Mouse (Mus musculus): Measurements from ENCODE around the gene Zmiz2. TPM values are rescaled to one million over a fixed set of nuclear protein-coding genes. Genes with fewer than 3 reads are reported as not detected.
"Not testable (repeated sequence)": the region's sequence is repeated elsewhere in the genome, so short reads cannot be mapped to it uniquely, and the experiment has no call there.

The Zmiz2 gene
- 9.2 and 10.9 TPM in 2 replicates for polyA plus RNA-seq (2015; fragmentation: Nextera tagmentation; extraction: Ambion mirVana)

GRCm38 (mm10) chr11:6388726-6389413, at the start of gene Zmiz2:
TSS of gene Zmiz2 (plus strand) at chr11:6389074.
- Histone ChIP-seq H3K36me3 (no peaks in the 10 kb centered on the region), H3K27ac (peak within 1 kb of the TSS; percentile 99), H3K4me3 (replicated peaks) (peak within 1 kb of the TSS; percentile 77), H3K4me1 (replicated peaks) (peaks cover 14% of the 10 kb centered on the region), H3K9me3 (no peaks in the 10 kb centered on the region), H3K27me3 (replicated peaks) (no peaks in the 10 kb centered on the region), H3K9ac (peak within 1 kb of the TSS; percentile 82), H3K4me2 (replicated peaks) (peak within 1 kb of the TSS; percentile 77)
- WGBS, result 6% methylated on average over 56 of the region's 60 CpGs
- peak; percentile 99 for ATAC-seq

DNA sequence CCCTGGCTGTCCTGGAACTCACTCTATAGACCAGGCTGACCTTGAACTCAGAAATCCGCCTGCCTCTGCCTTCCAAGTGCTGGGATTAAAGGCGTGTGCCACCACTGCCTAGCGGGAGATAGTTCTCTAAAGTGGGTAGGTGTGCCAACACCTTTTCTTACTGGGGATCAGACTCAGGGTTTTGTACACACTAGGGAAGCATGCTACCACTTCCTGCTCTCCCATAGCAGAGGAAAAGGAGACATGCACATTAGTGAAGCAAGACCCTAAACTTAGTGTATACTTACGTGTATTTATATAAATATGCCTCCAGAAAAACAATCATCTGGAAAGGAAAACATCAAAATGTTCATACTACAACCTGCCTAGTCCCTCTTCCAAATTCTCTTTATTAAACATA, 42.9 kb upstream of the Zmiz2 start:
- no peak for ATAC-seq
- H3K4me2 ChIP-seq (replicated peaks), result no peak overlapping the region
- WGBS, result 93% methylated on average over 4 of the region's 4 CpGs
- H3K27me3 ChIP-seq (replicated peaks), result no peaks in the 10 kb centered on the region
- no peak overlapping the region for H3K9ac ChIP-seq
- H3K27ac ChIP-seq, result no peak overlapping the region
- no peaks in the 10 kb centered on the region for H3K4me1 ChIP-seq (replicated peaks)
- H3K4me3 ChIP-seq (replicated peaks), result no peak overlapping the region
- H3K36me3 ChIP-seq, result peaks cover 66% of the 10 kb centered on the region
- H3K9me3 ChIP-seq, result no peaks in the 10 kb centered on the region

GRCm38 (mm10) chr11:6346966-6347365, 41.9 kb upstream of the Zmiz2 start:
- no peak for ATAC-seq
- H3K4me1 ChIP-seq (replicated peaks), result no peaks in the 10 kb centered on the region
- H3K27ac ChIP-seq, result no peak overlapping the region
- no peaks in the 10 kb centered on the region for H3K9me3 ChIP-seq
- 82% methylated on average over 7 of the region's 7 CpGs for WGBS
- H3K4me2 ChIP-seq (replicated peaks), result no peak overlapping the region
- H3K9ac ChIP-seq, result no peak overlapping the region
- peaks cover 66% of the 10 kb centered on the region for H3K36me3 ChIP-seq
- no peak overlapping the region for H3K4me3 ChIP-seq (replicated peaks)
- H3K27me3 ChIP-seq (replicated peaks), result no peaks in the 10 kb centered on the region

DNA sequence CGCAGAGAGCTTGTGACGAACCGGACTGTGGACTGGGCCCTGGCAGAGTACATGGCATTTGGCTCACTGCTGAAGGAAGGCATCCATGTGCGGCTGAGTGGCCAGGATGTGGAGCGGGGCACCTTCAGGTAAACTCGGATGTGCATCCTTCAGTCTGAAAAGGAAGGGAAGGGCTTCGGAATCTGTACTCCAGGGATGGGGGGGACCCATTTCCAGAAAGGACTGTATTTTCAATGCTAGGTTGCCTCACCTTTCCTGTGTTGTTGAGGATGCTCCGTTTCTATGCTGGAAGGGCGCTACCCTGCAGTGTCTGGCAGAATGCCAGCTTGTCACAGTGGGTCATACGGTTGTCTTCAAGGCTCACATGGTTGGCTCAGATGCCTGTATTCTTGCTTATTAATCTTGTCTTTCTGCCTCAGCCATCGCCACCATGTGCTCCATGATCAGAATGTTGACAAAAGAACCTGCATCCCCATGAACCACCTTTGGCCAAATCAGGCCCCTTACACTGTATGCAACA, 40.1 kb upstream of the Zmiz2 start:
- Histone ChIP-seq H3K9ac (no peak overlapping the region), H3K27ac (no peak overlapping the region), H3K4me1 (replicated peaks) (no peaks in the 10 kb centered on the region), H3K36me3 (peaks cover 66% of the 10 kb centered on the region), H3K27me3 (replicated peaks) (no peaks in the 10 kb centered on the region), H3K9me3 (no peaks in the 10 kb centered on the region), H3K4me2 (replicated peaks) (no peak overlapping the region), H3K4me3 (replicated peaks) (no peak overlapping the region)
- 88% methylated on average over 11 of the region's 11 CpGs for WGBS
- no peak for ATAC-seq

- H3K36me3 ChIP-seq, result peaks cover 62% of the 10 kb centered on the region
- H3K4me3 ChIP-seq (replicated peaks), result no peak overlapping the region
- H3K4me1 ChIP-seq (replicated peaks), result no peaks in the 10 kb centered on the region
- WGBS, result 94% methylated on average over 5 of the region's 5 CpGs
- no peaks in the 10 kb centered on the region for H3K9me3 ChIP-seq
- no peak overlapping the region for H3K9ac ChIP-seq
- ATAC-seq, result no peak
- no peaks in the 10 kb centered on the region for H3K27me3 ChIP-seq (replicated peaks)
- H3K27ac ChIP-seq, result no peak overlapping the region
- no peak overlapping the region for H3K4me2 ChIP-seq (replicated peaks)
Observed at GRCm38 (mm10) chr11:6349586-6349985, 39.3 kb upstream of the Zmiz2 start.

DNA sequence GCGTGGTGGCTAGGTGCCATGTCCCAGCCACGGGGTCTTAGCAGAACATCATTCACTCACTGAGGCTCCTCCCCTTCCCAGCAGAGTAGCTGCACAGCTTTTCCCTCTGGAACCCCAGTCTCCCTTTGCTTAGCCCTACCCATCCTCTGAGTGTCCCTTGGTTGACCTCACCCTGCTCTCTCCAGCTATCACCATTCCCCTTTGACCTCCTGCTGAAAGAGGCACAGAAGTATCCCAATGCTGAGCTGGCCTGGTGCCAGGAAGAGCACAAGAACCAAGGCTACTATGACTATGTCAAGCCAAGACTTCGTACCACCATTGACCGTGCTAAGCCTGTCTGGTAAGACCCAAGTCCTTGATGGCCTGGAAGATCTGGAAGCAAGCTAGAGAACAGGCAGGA, 33.8 kb upstream of the Zmiz2 start:
- no peaks in the 10 kb centered on the region for H3K27me3 ChIP-seq (replicated peaks)
- no peak overlapping the region for H3K4me3 ChIP-seq (replicated peaks)
- 81% methylated on average over 4 of the region's 4 CpGs for WGBS
- H3K9ac ChIP-seq, result no peak overlapping the region
- peaks cover 50% of the 10 kb centered on the region for H3K36me3 ChIP-seq
- H3K4me1 ChIP-seq (replicated peaks), result no peaks in the 10 kb centered on the region
- ATAC-seq, result no peak
- no peak overlapping the region for H3K27ac ChIP-seq
- H3K9me3 ChIP-seq, result no peaks in the 10 kb centered on the region
- H3K4me2 ChIP-seq (replicated peaks), result no peak overlapping the region

DNA sequence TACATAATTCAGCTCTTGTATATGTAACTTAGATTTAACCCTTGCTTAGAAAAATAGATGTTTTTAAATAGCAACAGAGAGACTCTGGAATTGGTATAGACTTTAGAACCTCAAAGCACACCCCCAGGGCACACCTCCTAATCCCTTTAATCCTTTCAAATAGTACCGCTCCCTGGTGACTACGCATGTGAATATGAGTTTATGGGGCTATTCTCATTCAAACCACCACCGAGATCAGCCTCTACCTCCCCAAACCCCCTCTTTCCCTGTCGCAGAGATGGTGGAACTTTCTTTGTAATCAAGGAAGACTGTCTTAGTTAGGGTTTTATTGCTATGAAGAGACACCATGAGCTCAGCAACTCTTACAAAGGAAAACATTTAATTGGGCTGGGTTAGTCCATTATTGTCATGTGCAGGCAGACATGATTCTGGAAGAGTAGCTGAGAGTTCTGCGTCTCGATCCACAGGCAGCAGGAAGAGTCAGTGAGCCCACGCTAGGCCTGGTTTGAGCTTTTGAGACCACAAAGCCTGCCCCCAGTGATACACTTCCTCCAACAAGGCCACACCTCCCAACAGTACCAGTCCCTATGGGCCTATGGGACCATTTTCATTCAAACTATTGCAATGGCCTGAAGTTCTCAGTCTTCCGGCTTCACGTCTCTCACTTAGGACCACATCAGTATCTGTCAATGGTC, 24.1 kb upstream of the Zmiz2 start:
- Histone ChIP-seq H3K36me3 (no peaks in the 10 kb centered on the region), H3K4me1 (replicated peaks) (0 out of 2 replicates have a peak, but pooled peaks cover 4% of the 10 kb centered on the region), H3K4me3 (replicated peaks) (no peak overlapping the region), H3K4me2 (replicated peaks) (no peak overlapping the region), H3K9me3 (no peaks in the 10 kb centered on the region), H3K9ac (no peak overlapping the region), H3K27ac (no peak overlapping the region), H3K27me3 (replicated peaks) (no peaks in the 10 kb centered on the region)
- no peak for ATAC-seq
- WGBS, result 87% methylated on average over 9 of the region's 9 CpGs

DNA sequence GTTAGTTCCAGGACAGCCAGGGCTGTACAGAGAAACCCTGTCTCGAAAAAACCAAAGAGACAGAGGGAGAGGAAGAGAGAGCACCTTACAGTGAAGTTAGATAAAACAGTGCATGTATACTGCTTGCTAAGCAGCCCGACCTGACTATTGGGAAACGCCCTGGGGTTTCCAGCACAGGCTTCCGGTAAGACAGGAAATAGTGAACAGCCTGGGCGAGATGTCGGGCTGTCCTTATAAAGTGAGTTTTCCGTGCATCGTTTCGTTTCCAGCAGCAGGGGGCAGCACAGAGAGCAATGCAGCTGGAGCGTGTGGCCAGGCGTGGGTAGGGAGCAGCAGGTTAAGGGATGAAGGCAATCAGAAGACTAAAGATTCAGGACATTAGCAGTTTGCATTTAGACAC, 23.0 kb upstream of the Zmiz2 start:
- WGBS, result 18% methylated on average over 11 of the region's 11 CpGs
- no peak overlapping the region for H3K4me2 ChIP-seq (replicated peaks)
- no peaks in the 10 kb centered on the region for H3K9me3 ChIP-seq
- H3K36me3 ChIP-seq, result no peaks in the 10 kb centered on the region
- H3K4me3 ChIP-seq (replicated peaks), result no peak overlapping the region
- H3K27me3 ChIP-seq (replicated peaks), result no peaks in the 10 kb centered on the region
- ATAC-seq, result peak; percentile 86
- H3K27ac ChIP-seq, result no peak overlapping the region
- 0 out of 2 replicates have a peak, but pooled peaks cover 4% of the 10 kb centered on the region for H3K4me1 ChIP-seq (replicated peaks)
- no peak overlapping the region for H3K9ac ChIP-seq

DNA sequence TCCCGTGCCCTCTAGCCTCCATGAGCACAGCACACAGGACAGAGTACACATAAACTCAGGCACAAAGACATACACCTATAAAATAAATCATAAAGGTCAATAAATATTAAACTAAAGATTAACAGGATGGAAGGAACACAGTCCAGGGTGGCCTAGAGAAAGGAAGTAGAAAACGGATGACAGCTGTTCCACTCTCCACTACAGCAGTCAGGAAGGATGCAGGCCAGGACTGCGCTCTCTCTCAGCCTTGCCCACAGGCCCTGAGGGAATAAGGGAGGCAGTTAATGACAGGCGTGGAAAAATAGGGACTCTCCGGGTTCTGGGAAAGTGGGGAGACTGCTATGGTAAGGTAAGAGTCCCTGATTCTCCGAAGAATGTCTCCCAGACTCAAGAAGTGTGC, 22.4 kb upstream of the Zmiz2 start:
- H3K4me2 ChIP-seq (replicated peaks), result no peak overlapping the region
- H3K27ac ChIP-seq, result peak overlapping the region; percentile 9; the same call in 1 of the 2 replicates
- 0 out of 2 replicates have a peak, but pooled peaks cover 4% of the 10 kb centered on the region for H3K4me1 ChIP-seq (replicated peaks)
- no peak overlapping the region for H3K4me3 ChIP-seq (replicated peaks)
- no peaks in the 10 kb centered on the region for H3K36me3 ChIP-seq
- ATAC-seq, result peak; percentile 46; the same call in 1 of the 2 replicates
- no peaks in the 10 kb centered on the region for H3K27me3 ChIP-seq (replicated peaks)
- 56% methylated on average over 6 of the region's 6 CpGs for WGBS
- H3K9ac ChIP-seq, result no peak overlapping the region
- no peaks in the 10 kb centered on the region for H3K9me3 ChIP-seq

- Histone ChIP-seq H3K9me3 (no peaks in the 10 kb centered on the region), H3K9ac (no peak overlapping the region), H3K27ac (no peak overlapping the region), H3K4me2 (replicated peaks) (no peak overlapping the region), H3K27me3 (replicated peaks) (no peaks in the 10 kb centered on the region), H3K4me3 (replicated peaks) (no peak overlapping the region), H3K36me3 (no peaks in the 10 kb centered on the region), H3K4me1 (replicated peaks) (0 out of 2 replicates have a peak, but pooled peaks cover 4% of the 10 kb centered on the region)
- no peak for ATAC-seq
- WGBS, result 56% methylated on average over 4 of the region's 4 CpGs
Observed at GRCm38 (mm10) chr11:6367156-6367555, 21.7 kb upstream of the Zmiz2 start.

DNA sequence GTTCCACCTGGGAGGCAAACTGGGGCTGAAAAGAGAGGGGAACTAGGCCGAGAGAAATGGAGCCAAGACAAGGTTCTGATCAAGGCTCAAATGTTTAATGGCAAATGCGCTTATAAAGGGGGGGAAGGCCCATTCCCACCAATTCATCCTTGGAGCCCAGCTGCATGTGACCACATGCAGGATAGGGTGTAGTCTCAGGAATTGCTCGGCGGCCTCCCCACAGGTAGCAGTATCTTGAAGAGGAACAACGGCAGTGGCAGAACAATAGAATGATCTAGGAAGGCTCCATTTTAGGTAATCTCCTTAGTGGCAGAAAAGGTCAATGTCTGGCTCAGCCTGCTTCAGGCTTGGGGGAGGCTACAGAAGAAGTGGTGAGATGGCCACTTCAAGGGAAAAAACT, 20.9 kb upstream of the Zmiz2 start:
- not testable (repeated sequence) for H3K4me1 ChIP-seq (replicated peaks); H3K36me3 ChIP-seq; H3K9me3 ChIP-seq; H3K9ac ChIP-seq; ATAC-seq; H3K4me2 ChIP-seq (replicated peaks); H3K27me3 ChIP-seq (replicated peaks); H3K27ac ChIP-seq; H3K4me3 ChIP-seq (replicated peaks)
- WGBS, result 70% methylated on average over 5 of the region's 5 CpGs

- Histone ChIP-seq H3K4me1 (replicated peaks) (no peaks in the 10 kb centered on the region), H3K4me3 (replicated peaks) (no peak overlapping the region), H3K27ac (no peak overlapping the region), H3K9me3 (no peaks in the 10 kb centered on the region), H3K4me2 (replicated peaks) (no peak overlapping the region), H3K36me3 (no peaks in the 10 kb centered on the region), H3K9ac (no peak overlapping the region), H3K27me3 (replicated peaks) (no peaks in the 10 kb centered on the region)
- no peak for ATAC-seq
- WGBS, result 82% methylated on average over 11 of the region's 11 CpGs
Observed at GRCm38 (mm10) chr11:6371376-6372155, 17.3 kb upstream of the Zmiz2 start.

Measured in intestine, embryonic 15.5 days (tissue).